Mouse (Mus musculus): ENCODE measurements around the gene Arpc5l. TPM values are rescaled to one million over a fixed set of nuclear protein-coding genes. Genes with fewer than 3 reads are reported as not detected.

Gene Arpc5l
- polyA plus RNA-seq, 1 experiment from 2014 or later: 116 TPM

DNA sequence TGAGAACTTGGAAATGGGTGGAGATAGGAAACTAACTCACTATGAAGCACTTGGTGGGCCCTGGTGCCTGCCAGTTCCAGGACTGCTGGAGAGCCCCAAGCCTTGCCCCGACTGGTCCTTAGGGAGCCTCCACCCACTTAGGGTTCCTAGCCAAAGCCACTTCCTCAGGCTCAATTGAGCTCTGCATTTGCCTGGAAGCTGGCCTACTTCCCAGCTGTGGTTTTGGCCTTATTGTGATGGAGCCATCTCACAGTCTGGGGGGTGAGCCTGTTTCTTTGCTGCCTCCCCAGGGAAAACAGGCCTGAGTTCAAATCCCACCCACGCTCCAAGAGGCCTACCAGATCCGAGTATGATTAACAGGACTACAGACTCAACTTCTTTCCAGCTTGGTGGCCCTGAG, 18.6 kb upstream of the Arpc5l start:
- no peaks in the 10 kb centered on the region for H3K27me3 ChIP-seq (ENCODE audit: low read depth, poor library complexity, severe bottlenecking)
- 0 out of 2 replicates have a peak, but pooled peaks cover 4% of the 10 kb centered on the region for H3K9me3 ChIP-seq (replicated peaks)
- no peaks in the 10 kb centered on the region for H3K36me3 ChIP-seq
- 91% methylated on average over 3 of the region's 3 CpGs for WGBS
- no peak overlapping the region for H3K27ac ChIP-seq
- H3K4me3 ChIP-seq: no peak overlapping the region
- no peaks in the 10 kb centered on the region for H3K4me1 ChIP-seq
- DNase-seq (ENCODE audit: low spot score): no peak

DNA sequence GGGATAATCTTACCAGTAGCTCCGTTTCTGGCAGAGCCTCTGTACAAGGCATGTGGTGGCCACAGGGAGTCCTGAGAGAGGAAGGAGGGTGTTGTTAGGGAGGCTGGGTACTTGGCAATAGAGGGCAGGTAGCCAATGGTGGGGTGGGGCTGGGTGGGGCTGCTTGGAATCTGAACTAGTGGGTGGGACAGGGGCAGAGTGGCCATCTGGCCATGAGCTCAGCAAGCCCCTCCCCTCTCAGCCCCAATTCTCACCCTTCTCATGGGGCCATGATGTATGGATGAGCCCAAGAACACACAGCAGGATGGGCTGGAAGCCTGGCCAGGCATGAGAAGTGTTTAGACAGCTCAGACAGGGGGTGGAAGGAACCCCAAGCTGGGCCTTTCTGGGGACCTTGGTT, 17.8 kb upstream of the Arpc5l start:
- Histone ChIP-seq H3K36me3 (no peaks in the 10 kb centered on the region), H3K4me1 (no peaks in the 10 kb centered on the region), H3K27me3 (ENCODE audit: low read depth, poor library complexity, severe bottlenecking) (no peaks in the 10 kb centered on the region), H3K27ac (peak overlapping the region; percentile 44; the same call in 1 of the 2 replicates), H3K9me3 (replicated peaks) (0 out of 2 replicates have a peak, but pooled peaks cover 4% of the 10 kb centered on the region), H3K4me3 (no peak overlapping the region)
- WGBS: 66% methylated on average over 1 of the region's 1 CpGs
- no peak for DNase-seq (ENCODE audit: low spot score)

DNA sequence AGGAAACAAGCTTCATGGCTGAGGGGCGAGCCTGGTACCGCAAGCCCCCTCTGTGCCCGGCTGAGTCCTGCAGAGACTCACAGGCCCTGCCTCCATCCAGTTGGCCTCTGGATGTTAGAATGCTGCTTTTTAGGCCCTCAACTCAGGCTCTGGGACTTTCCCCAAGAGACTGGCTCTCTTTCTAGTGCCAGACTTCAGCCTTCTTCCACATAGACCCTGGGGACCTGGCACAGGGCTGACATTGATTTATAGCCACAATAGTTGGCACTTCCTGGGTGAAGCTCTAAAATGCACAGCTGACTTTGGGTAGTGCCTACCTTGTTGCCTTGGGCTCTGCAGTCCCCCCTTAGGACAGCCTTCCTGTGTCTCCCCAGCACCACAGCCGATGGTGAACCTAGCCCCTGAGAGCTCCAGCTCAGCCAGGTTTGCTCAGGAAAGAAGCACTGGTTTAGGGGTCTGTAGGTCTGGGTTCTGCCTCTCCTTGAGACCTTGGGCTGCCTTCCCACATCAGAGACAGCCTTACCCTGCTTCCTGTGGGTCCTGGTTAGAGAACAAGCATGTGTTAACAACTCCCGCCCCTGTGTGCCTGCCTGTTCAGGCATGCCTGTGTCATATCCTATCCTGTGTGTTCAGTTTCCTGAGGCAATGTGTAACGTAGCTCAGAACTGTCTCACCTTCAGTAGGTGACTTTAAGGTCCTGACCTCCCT, 17.2 kb upstream of the Arpc5l start:
- peak overlapping the region; percentile 44; the same call in 1 of the 2 replicates for H3K27ac ChIP-seq
- WGBS: 82% methylated on average over 6 of the region's 6 CpGs

GRCm38 (mm10) chr2:38988929-38989328, 16.2 kb upstream of the Arpc5l start:
- Histone ChIP-seq H3K4me3 (no peak overlapping the region), H3K27ac (no peak overlapping the region), H3K4me1 (no peaks in the 10 kb centered on the region), H3K27me3 (ENCODE audit: low read depth, poor library complexity, severe bottlenecking) (no peaks in the 10 kb centered on the region), H3K9me3 (replicated peaks) (no peaks in the 10 kb centered on the region), H3K36me3 (no peaks in the 10 kb centered on the region)
- WGBS: 97% methylated on average over 2 of the region's 2 CpGs
- no peak for DNase-seq (ENCODE audit: low spot score)

More for the DNA sequence above, 17.2 kb upstream of the Arpc5l start:
- Histone ChIP-seq H3K4me3 (no peak overlapping the region), H3K36me3 (no peaks in the 10 kb centered on the region), H3K4me1 (no peaks in the 10 kb centered on the region), H3K27me3 (ENCODE audit: low read depth, poor library complexity, severe bottlenecking) (no peaks in the 10 kb centered on the region), H3K9me3 (replicated peaks) (0 out of 2 replicates have a peak, but pooled peaks cover 4% of the 10 kb centered on the region)
- DNase-seq (ENCODE audit: low spot score): no peak

DNA sequence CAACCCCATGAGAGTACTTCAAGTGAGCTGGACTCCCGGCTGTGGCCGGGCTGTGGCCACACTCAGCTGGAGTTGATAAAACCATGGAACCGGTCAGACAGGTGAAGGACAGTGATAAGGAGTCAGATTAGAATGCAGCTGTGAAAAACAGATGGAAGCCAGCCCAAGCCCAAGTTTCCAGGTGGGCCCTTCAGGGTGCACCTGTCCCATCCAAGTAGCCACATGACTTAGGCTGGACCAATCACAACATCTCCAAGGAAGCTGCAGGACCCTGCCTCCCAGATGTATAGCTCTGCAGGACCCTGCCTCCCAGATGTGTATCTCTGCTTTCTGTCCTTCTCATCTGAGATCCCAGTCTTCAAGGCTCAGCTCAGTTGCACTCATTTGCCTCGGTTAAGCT, 13.1 kb upstream of the Arpc5l start:
- H3K27me3 ChIP-seq (ENCODE audit: low read depth, poor library complexity, severe bottlenecking): no peaks in the 10 kb centered on the region
- 76% methylated on average over 4 of the region's 4 CpGs for WGBS
- no peak for DNase-seq (ENCODE audit: low spot score)
- H3K36me3 ChIP-seq: no peaks in the 10 kb centered on the region
- H3K4me1 ChIP-seq: no peaks in the 10 kb centered on the region
- no peak overlapping the region for H3K27ac ChIP-seq
- no peaks in the 10 kb centered on the region for H3K9me3 ChIP-seq (replicated peaks)
- no peak overlapping the region for H3K4me3 ChIP-seq

DNA sequence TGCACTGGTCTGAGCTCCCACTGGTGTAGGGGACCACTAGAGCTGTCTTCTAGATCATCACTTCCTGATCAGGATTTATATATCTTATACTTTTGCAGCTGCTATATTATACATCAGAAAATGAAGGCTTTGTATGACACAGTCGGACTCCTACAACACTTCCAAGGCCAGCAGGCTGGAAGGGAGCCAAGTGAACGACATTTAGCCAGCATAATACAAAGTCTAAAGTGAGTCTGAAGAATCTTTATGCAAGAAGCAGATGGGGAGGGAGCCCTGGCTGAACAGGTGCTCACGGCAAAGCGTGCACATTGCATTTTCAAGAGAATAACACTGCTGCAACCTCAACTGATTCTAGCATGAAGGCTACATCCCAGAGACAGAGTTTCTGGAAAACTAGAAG, 12.7 kb upstream of the Arpc5l start:
- no peaks in the 10 kb centered on the region for H3K9me3 ChIP-seq (replicated peaks)
- no peaks in the 10 kb centered on the region for H3K27me3 ChIP-seq (ENCODE audit: low read depth, poor library complexity, severe bottlenecking)
- WGBS: 75% methylated on average over 4 of the region's 4 CpGs
- no peak overlapping the region for H3K27ac ChIP-seq
- no peak for DNase-seq (ENCODE audit: low spot score)
- H3K4me3 ChIP-seq: no peak overlapping the region
- no peaks in the 10 kb centered on the region for H3K36me3 ChIP-seq
- no peaks in the 10 kb centered on the region for H3K4me1 ChIP-seq

GRCm38 (mm10) chr2:38997386-38998374, 7.5 kb upstream of the Arpc5l start, which contains the start of gene Wdr38:
Gene Wdr38, plus strand, starts transcription at chr2:38997476.
- Histone ChIP-seq H3K27me3 (ENCODE audit: low read depth, poor library complexity, severe bottlenecking) (no peaks in the 10 kb centered on the region), H3K36me3 (peaks cover 37% of the 10 kb centered on the region), H3K9me3 (replicated peaks) (no peaks in the 10 kb centered on the region), H3K4me3 (peak within 1 kb of the TSS; percentile 47), H3K4me1 (peaks cover 9% of the 10 kb centered on the region), H3K27ac (peak within 1 kb of the TSS; percentile 68)
- 17% methylated on average over 33 of the region's 33 CpGs for WGBS
- peak; percentile 94 for DNase-seq (ENCODE audit: low spot score)

- no peaks in the 10 kb centered on the region for H3K27me3 ChIP-seq (ENCODE audit: low read depth, poor library complexity, severe bottlenecking)
- H3K9me3 ChIP-seq (replicated peaks): no peaks in the 10 kb centered on the region
- H3K27ac ChIP-seq: no peak overlapping the region
- H3K4me3 ChIP-seq: no peak overlapping the region
- WGBS: 58% methylated on average over 4 of the region's 4 CpGs
- H3K36me3 ChIP-seq: peaks cover 52% of the 10 kb centered on the region
- peaks cover 26% of the 10 kb centered on the region for H3K4me1 ChIP-seq
- DNase-seq (ENCODE audit: low spot score): no peak
Measured at GRCm38 (mm10) chr2:38999381-38999780, 5.8 kb upstream of the Arpc5l start.

- no peak for DNase-seq (ENCODE audit: low spot score)
- Histone ChIP-seq H3K4me1 (peaks cover 26% of the 10 kb centered on the region), H3K36me3 (peaks cover 52% of the 10 kb centered on the region), H3K27ac (no peak overlapping the region), H3K4me3 (no peak overlapping the region), H3K9me3 (replicated peaks) (no peaks in the 10 kb centered on the region), H3K27me3 (ENCODE audit: low read depth, poor library complexity, severe bottlenecking) (no peaks in the 10 kb centered on the region)
- 72% methylated on average over 8 of the region's 8 CpGs for WGBS
Measured at GRCm38 (mm10) chr2:38999910-39000586, 5.1 kb upstream of the Arpc5l start.

DNA sequence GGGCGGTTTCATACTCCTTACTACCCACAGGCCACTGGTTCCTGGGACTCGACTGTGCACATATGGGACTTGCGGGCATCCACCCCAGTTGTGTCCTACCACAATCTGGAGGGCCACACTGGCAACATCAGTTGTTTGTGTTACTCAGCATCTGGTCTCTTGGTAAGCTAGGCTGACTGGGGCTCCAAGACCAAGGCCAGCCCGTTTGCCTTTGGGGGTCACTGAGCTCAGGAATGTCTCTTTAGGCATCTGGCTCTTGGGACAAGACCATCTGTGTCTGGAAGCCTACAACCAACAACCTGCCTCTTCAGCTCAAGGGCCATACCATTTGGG, 4.6 kb upstream of the Arpc5l start:
- Histone ChIP-seq H3K4me3 (no peak overlapping the region), H3K27ac (no peak overlapping the region), H3K36me3 (peaks cover 52% of the 10 kb centered on the region), H3K4me1 (peaks cover 27% of the 10 kb centered on the region), H3K27me3 (ENCODE audit: low read depth, poor library complexity, severe bottlenecking) (no peaks in the 10 kb centered on the region), H3K9me3 (replicated peaks) (no peaks in the 10 kb centered on the region)
- 87% methylated on average over 4 of the region's 4 CpGs for WGBS
- no peak for DNase-seq (ENCODE audit: low spot score)

DNA sequence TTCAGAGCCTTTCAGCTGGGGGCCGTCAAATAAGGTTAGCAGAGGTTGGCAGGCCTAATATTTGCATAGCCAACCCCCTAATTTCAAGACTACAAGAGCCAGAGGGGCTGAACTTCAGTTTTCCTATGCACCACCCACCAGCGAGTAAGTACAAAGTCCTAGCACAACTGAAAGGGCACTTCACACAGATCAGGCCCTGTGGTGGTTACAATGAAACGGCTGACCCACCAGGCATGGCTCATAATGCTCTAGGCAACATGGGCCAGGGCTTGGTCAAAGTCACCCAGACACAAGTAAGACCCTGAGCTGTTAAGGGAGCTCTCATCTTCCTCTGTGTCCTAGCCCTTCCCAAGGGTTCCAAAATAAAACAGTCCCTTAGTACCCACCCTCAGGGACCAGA, 3.3 kb upstream of the Arpc5l start:
- 82% methylated on average over 3 of the region's 3 CpGs for WGBS
- H3K9me3 ChIP-seq (replicated peaks): no peaks in the 10 kb centered on the region

DNA sequence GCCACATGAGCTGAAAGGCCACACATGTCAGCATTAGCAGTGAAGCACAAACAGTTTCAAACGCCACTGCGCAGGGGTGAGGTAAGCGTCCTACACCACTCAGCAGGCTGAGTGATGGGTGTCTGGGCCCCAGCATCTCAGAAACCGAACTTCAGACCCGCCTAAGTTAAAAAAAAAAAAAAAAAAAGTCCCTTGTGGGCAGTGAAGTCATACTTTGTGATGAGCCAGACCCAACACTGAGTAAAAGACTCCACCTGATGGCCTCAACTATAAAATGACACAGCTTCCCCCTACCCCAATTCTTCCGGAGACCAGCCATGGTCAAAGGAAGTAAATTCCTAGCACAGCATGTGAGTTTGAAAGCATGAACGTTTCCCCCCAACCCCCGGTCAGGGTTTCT, 2.0 kb upstream of the Arpc5l start:
- Histone ChIP-seq H3K9me3 (replicated peaks) (no peaks in the 10 kb centered on the region), H3K4me3 (peak overlapping the region; percentile 76), H3K27me3 (ENCODE audit: low read depth, poor library complexity, severe bottlenecking) (no peaks in the 10 kb centered on the region), H3K27ac (no peak overlapping the region), H3K4me1 (peaks cover 34% of the 10 kb centered on the region), H3K36me3 (peaks cover 52% of the 10 kb centered on the region)
- 64% methylated on average over 8 of the region's 8 CpGs for WGBS
- no peak for DNase-seq (ENCODE audit: low spot score)

More for the DNA sequence above, 3.3 kb upstream of the Arpc5l start:
- peaks cover 52% of the 10 kb centered on the region for H3K36me3 ChIP-seq
- H3K4me3 ChIP-seq: no peak overlapping the region
- H3K27ac ChIP-seq: no peak overlapping the region
- DNase-seq (ENCODE audit: low spot score): no peak
- peaks cover 36% of the 10 kb centered on the region for H3K4me1 ChIP-seq
- no peaks in the 10 kb centered on the region for H3K27me3 ChIP-seq (ENCODE audit: low read depth, poor library complexity, severe bottlenecking)
